Mouse (Mus musculus) gastrocnemius, postnatal 14 days (tissue): ENCODE data around the gene F5. TPM values are rescaled to one million over a fixed set of nuclear protein-coding genes. Genes with fewer than 3 reads are reported as not detected.

ENCODE experiments used
- total RNA-seq, 2 experiments: library from RNA; stranded (reverse); gene quantifications; 2 replicates each; pipeline ENCODE4 v1.2.3; 2021

F5 gene
- total RNA-seq, 2 experiments from 2014 or later, result 0.07 to 0.14 TPM

Other genes with a start within 250 kb of the F5 start
- 1 to 10 TPM; 4.0 to 5.2 TPM for gene Scyl3, start 222.7 kb upstream of the F5 start, total RNA-seq
- 1 to 10 TPM in 1 of 2 experiments, under 1 TPM in 1; 0.62 to 1.2 TPM for gene BC055324, start 157.0 kb upstream of the F5 start, total RNA-seq
- 1 to 10 TPM; 2.8 to 3.3 TPM for gene Mettl18, start 156.9 kb upstream of the F5 start, total RNA-seq
- not detected for gene Sele, start 103.6 kb upstream of the F5 start, total RNA-seq
- under 1 TPM; 0.24 to 0.29 TPM for gene Sell, start 89.9 kb upstream of the F5 start, total RNA-seq
- gene Selp, start 36.6 kb upstream of the F5 start, total RNA-seq, result 1 to 10 TPM in 1 of 2 experiments, under 1 TPM in 1; 0.31 to 1.1 TPM
- 1 to 10 TPM; 1.8 to 2.6 TPM for gene Slc19a2, start 97.2 kb downstream of the F5 start, total RNA-seq
- 1 to 10 TPM; 5.5 to 5.7 TPM for gene Ccdc181, start 123.7 kb downstream of the F5 start, total RNA-seq
- gene Nme7, start 152.3 kb downstream of the F5 start, total RNA-seq, result 1 to 10 TPM; 3.0 to 3.1 TPM
- gene Blzf1, start 155.7 kb downstream of the F5 start, total RNA-seq, result 10 to 100 TPM; 22.7 to 23.8 TPM